Mouse (Mus musculus): ENCODE measurements around the gene D930048N14Rik. TPM values are rescaled to one million over a fixed set of nuclear protein-coding genes. Genes with fewer than 3 reads are reported as not detected.

Gene D930048N14Rik
- total and polyA plus RNA-seq, 3 experiments = 0.38 to 1.5 (median 0.81) TPM

- DNase-seq (ENCODE audit: extremely low read depth) = no peak
- no peak overlapping the region for H3K4me2 ChIP-seq (ENCODE audit: insufficient read depth, low read depth, poor library complexity, severe bottlenecking)
- dilution Hi-C loops (cut with MboI; ENCODE audit: extremely low pct_ligation_motif_present, extremely low pct_unique_long_range_greater_than_20kb, low sequenced_read_pairs) (no loop called here), in situ Hi-C loops (cut with MboI; ENCODE audit: low pct_ligation_motif_present, low pct_unique_long_range_greater_than_20kb, low sequenced_read_pairs) (loop anchor here (10.0 kb wide), 1 partner anchor 71 kb away; the partner anchor contains the start of gene 0610009B22Rik)
- no peaks in the 10 kb centered on the region for H3K27me3 ChIP-seq (replicated peaks)
- TF ChIP-seq TCF12 (IDR thresholded peaks at IDR 0.05; ENCODE audit: low read depth, low read length) (no peak), POLR2AphosphoS2 (IDR thresholded peaks at IDR 0.05; ENCODE audit: low read depth, low read length) (no peak), MAZ (IDR thresholded peaks at IDR 0.05; ENCODE audit: low read depth, low read length) (no peak), MEF2A (IDR thresholded peaks at IDR 0.05; ENCODE audit: borderline replicate concordance, low read depth, low read length) (no peak), IRF4 (IDR thresholded peaks at IDR 0.05; ENCODE audit: low read depth, low read length) (no peak), SIN3A (IDR thresholded peaks at IDR 0.05; ENCODE audit: low read length) (no peak), RAD21 (IDR thresholded peaks at IDR 0.05; ENCODE audit: low read depth, low read length) (no peak), CHD1 (IDR thresholded peaks at IDR 0.05; ENCODE audit: low read depth, low read length) (no peak), EP300 (IDR thresholded peaks at IDR 0.05; ENCODE audit: low read length) (no peak)
- H3K36me3 ChIP-seq (replicated peaks in 1 of 2; ENCODE audit: control insufficient read depth in 1 of 2, insufficient read depth in 1 of 2, low read length in 1 of 2) = no peaks in the 10 kb centered on the region
- H3K27ac ChIP-seq (ENCODE audit: insufficient read depth, low read depth) = no peak overlapping the region
- H3K9me3 ChIP-seq (replicated peaks; ENCODE audit: low read length) = no peaks in the 10 kb centered on the region
- no peaks in the 10 kb centered on the region; the same call in 1 of the 2 replicates for H3K79me2 ChIP-seq (replicated peaks; ENCODE audit: control insufficient read depth, extremely low read depth, insufficient read depth, poor library complexity, severe bottlenecking)
- H3K4me1 ChIP-seq (ENCODE audit: control insufficient read depth in 1 of 2, insufficient read depth in 2 of 2) = peaks cover 8 to 24% of the 10 kb centered on the region in 2 experiments
- no peak overlapping the region for H3K4me3 ChIP-seq (replicated peaks in 1 of 3; ENCODE audit: low read depth in 2 of 3, low read length in 2 of 3, poor library complexity in 1 of 3)
- no peak overlapping the region for H3K9ac ChIP-seq (ENCODE audit: insufficient read depth, low read depth)
Measured at GRCm38 (mm10) chr11:51614256-51614655, 36.5 kb upstream of the D930048N14Rik start.

- dilution Hi-C loops (cut with MboI; ENCODE audit: extremely low pct_ligation_motif_present, extremely low pct_unique_long_range_greater_than_20kb, low sequenced_read_pairs) (no loop called here), in situ Hi-C loops (cut with MboI; ENCODE audit: low pct_ligation_motif_present, low pct_unique_long_range_greater_than_20kb, low sequenced_read_pairs) (loop anchor here (10.0 kb wide), 1 partner anchor 70 kb away; the partner anchor contains the start of gene 0610009B22Rik)
- H3K27me3 ChIP-seq (replicated peaks) = no peaks in the 10 kb centered on the region
- TF ChIP-seq IRF4 (IDR thresholded peaks at IDR 0.05; ENCODE audit: low read depth, low read length) (0 out of 2 replicates have a peak, but pooled peaks have one; percentile 8), USF2 (conservative IDR thresholded peaks at IDR 0.05; ENCODE audit: low read depth, low read length) (no peak), MAZ (IDR thresholded peaks at IDR 0.05; ENCODE audit: low read depth, low read length) (no peak), MEF2A (IDR thresholded peaks at IDR 0.05; ENCODE audit: borderline replicate concordance, low read depth, low read length) (no peak), MYC (IDR thresholded peaks at IDR 0.05; ENCODE audit: low read depth, low read length) (peak; percentile 84), GABPA (IDR thresholded peaks at IDR 0.05; ENCODE audit: insufficient replicate concordance, low read depth, low read length) (no peak), MXI1 (IDR thresholded peaks at IDR 0.05; ENCODE audit: low read depth, low read length) (0 out of 2 replicates have a peak, but pooled peaks have one; percentile 20), KAT2A (IDR thresholded peaks at IDR 0.05; ENCODE audit: insufficient replicate concordance, low read length) (0 out of 2 replicates have a peak, but pooled peaks have one; percentile 24), SIN3A (IDR thresholded peaks at IDR 0.05; ENCODE audit: low read length) (no peak), JUND (conservative IDR thresholded peaks at IDR 0.05; ENCODE audit: low read depth, low read length) (no peak), USF1 (IDR thresholded peaks at IDR 0.05; ENCODE audit: low read depth, low read length) (no peak), CHD1 (IDR thresholded peaks at IDR 0.05; ENCODE audit: low read depth, low read length) (no peak), NRF1 (IDR thresholded peaks at IDR 0.05; ENCODE audit: low read depth, low read length) (no peak), UBTF (IDR thresholded peaks at IDR 0.05; ENCODE audit: low read depth, low read length) (no peak), RCOR1 (conservative IDR thresholded peaks at IDR 0.05; ENCODE audit: low read depth, low read length) (no peak), HCFC1 (IDR thresholded peaks at IDR 0.05; ENCODE audit: low read depth, low read length) (no peak), MAX (IDR thresholded peaks at IDR 0.05; ENCODE audit: low read length) (peak; percentile 16), E2F4 (IDR thresholded peaks at IDR 0.05; ENCODE audit: insufficient replicate concordance, low read depth, low read length) (no peak), POLR2AphosphoS2 (IDR thresholded peaks at IDR 0.05; ENCODE audit: low read depth, low read length) (no peak), CTCF (conservative IDR thresholded peaks at IDR 0.05 in 1 of 2, IDR thresholded peaks at IDR 0.05 in 1 of 2; ENCODE audit: low read depth in 2 of 2, low read length in 2 of 2) (no peak), NELFE (IDR thresholded peaks at IDR 0.05; ENCODE audit: low read depth, low read length) (no peak)
- peak overlapping the region; percentile 45 to 55 (median 49) for H3K4me3 ChIP-seq (replicated peaks in 1 of 3; ENCODE audit: low read depth in 2 of 3, low read length in 2 of 3, poor library complexity in 1 of 3)
- no peaks in the 10 kb centered on the region for H3K9me3 ChIP-seq (replicated peaks; ENCODE audit: low read length)
- H3K4me1 ChIP-seq (ENCODE audit: control insufficient read depth in 1 of 2, insufficient read depth in 2 of 2) = peaks cover 8 to 24% of the 10 kb centered on the region in 2 experiments
- DNase-seq (ENCODE audit: extremely low read depth) = no peak
- H3K9ac ChIP-seq (ENCODE audit: insufficient read depth, low read depth) = peak overlapping the region; percentile 89
- H3K79me2 ChIP-seq (replicated peaks; ENCODE audit: control insufficient read depth, extremely low read depth, insufficient read depth, poor library complexity, severe bottlenecking) = peaks cover 5% of the 10 kb centered on the region
- no peaks in the 10 kb centered on the region for H3K36me3 ChIP-seq (replicated peaks in 1 of 2; ENCODE audit: control insufficient read depth in 1 of 2, insufficient read depth in 1 of 2, low read length in 1 of 2)
- H3K27ac ChIP-seq (ENCODE audit: insufficient read depth, low read depth) = no peak overlapping the region
- peak overlapping the region; percentile 48 for H3K4me2 ChIP-seq (ENCODE audit: insufficient read depth, low read depth, poor library complexity, severe bottlenecking)
Measured at GRCm38 (mm10) chr11:51615129-51615528, 35.6 kb upstream of the D930048N14Rik start.
